Mouse (Mus musculus) liver, embryonic 13.5 days (tissue): ENCODE measurements around the gene Vmn2r68. TPM values are rescaled to one million over a fixed set of nuclear protein-coding genes. Genes with fewer than 3 reads are reported as not detected.

ENCODE experiments used
- ATAC-seq: fragments of 200-750 bp; cut with Nextera tagmentation; 2 replicates; pipeline ENCODE4 v1.8.0; 2017; ENCODE audit warnings: low read depth, mild to moderate bottlenecking, moderate number of reproducible peaks, moderate library complexity
- DNase-seq: peaks from one replicate; pipeline ENCODE4 v3.0.0; 2022
- H3K27ac ChIP-seq: fragments of 300-500 bp; sonication (generic); 2 replicates; pipeline ENCODE4 v1.5.1; 2015; ENCODE audit warnings: moderate library complexity, mild to moderate bottlenecking, inconsistent platforms
- H3K27me3 ChIP-seq: fragments of 300-500 bp; sonication (generic); 2 replicates; pipeline ENCODE4 v1.6.1; 2015; ENCODE audit warnings: mild to moderate bottlenecking, inconsistent platforms
- H3K36me3 ChIP-seq: fragments of 300-500 bp; sonication (generic); 2 replicates; pipeline ENCODE4 v1.6.1; 2015; ENCODE audit warnings: mild to moderate bottlenecking, inconsistent platforms
- H3K4me1 ChIP-seq: fragments of 300-500 bp; sonication (generic); replicated peaks from 2 replicates; pipeline ENCODE4 v1.6.1; 2015; ENCODE audit warnings: inconsistent platforms
- H3K4me2 ChIP-seq: fragments of 300-500 bp; sonication (generic); 2 replicates; pipeline ENCODE4 v1.6.1; 2015; ENCODE audit warnings: inconsistent platforms, mild to moderate bottlenecking, moderate library complexity
- H3K4me3 ChIP-seq: fragments of 300-500 bp; sonication (generic); replicated peaks from 2 replicates; pipeline ENCODE4 v1.5.1; 2015; ENCODE audit warnings: mild to moderate bottlenecking, inconsistent platforms
- H3K9ac ChIP-seq: fragments of 300-500 bp; sonication (generic); 2 replicates; pipeline ENCODE4 v1.6.1; 2015; ENCODE audit warnings: mild to moderate bottlenecking, inconsistent platforms
- H3K9me3 ChIP-seq: fragments of 300-500 bp; sonication (generic); replicated peaks from 2 replicates; pipeline ENCODE4 v1.6.1; 2016; ENCODE audit warnings: inconsistent platforms
- polyA plus RNA-seq: library from polyadenylated mRNA; unstranded; fragments of >200 nt; fragmentation: Nextera tagmentation; extraction: Ambion mirVana; gene quantifications from 2 replicates; pipeline ENCODE4 v1.2.1, GENCODE M21; 2015

The Vmn2r68 gene
- not detected in 2 replicates for polyA plus RNA-seq

DNA sequence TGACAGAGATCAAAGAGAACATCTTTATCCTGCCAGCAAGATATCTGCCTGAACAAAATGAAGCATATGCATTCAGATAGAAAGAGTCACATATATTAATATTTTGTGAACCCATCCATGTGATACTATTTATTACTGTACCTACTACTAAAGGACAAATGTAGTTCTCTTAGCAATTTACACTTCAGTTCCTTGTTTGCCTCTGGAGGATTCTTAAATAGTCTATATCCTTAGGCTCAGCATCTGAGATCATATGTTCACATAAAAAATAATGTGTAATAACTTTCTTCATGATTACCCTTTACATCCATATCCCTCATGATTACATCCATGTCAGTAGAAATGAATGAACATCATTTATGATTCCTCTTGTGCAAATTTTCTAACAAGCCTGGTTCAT lies at the start of gene Vmn2r68:
Gene Vmn2r68 (minus strand): TSS at position 101 of the 400 bp plus-strand sequence.
- no peak within 1 kb of the TSS for H3K4me2 ChIP-seq
- no peak for ATAC-seq
- H3K27ac ChIP-seq: no peak within 1 kb of the TSS
- DNase-seq: no peak
- no peaks in the 10 kb centered on the region for H3K9me3 ChIP-seq
- H3K4me3 ChIP-seq: no peak within 1 kb of the TSS
- H3K36me3 ChIP-seq: no peaks in the 10 kb centered on the region
- H3K4me1 ChIP-seq: no peaks in the 10 kb centered on the region
- H3K9ac ChIP-seq: no peak within 1 kb of the TSS
- no peaks in the 10 kb centered on the region for H3K27me3 ChIP-seq

Other genes starting within 250 kb of the Vmn2r68 start
- gene Vmn2r66, start 225.5 kb downstream of the Vmn2r68 start, polyA plus RNA-seq: not detected in 2 replicates
- gene Vmn2r67, start 81.8 kb downstream of the Vmn2r68 start, polyA plus RNA-seq: not detected in 2 replicates
- gene Vmn2r69, start 178.1 kb upstream of the Vmn2r68 start, polyA plus RNA-seq: not detected in 2 replicates